Mouse (Mus musculus) heart, postnatal 0 days (tissue): Measurements from ENCODE around the gene Cfap300.

Experiments used
- CTCF ChIP-seq: IDR thresholded peaks from 2 replicates; pipeline ENCODE4 v1.5.1; 2016; ENCODE audit warnings: antibody characterized with exemption, control low read depth, low read depth
- EP300 ChIP-seq: IDR thresholded peaks from 2 replicates; pipeline ENCODE4 v1.6.1; 2016; ENCODE audit warnings: antibody characterized with exemption, low read depth

- TF ChIP-seq EP300 (no peak), CTCF (no peak)
Observed at GRCm38 (mm10) chr9:7994275-7994674, 48.3 kb downstream of the Cfap300 start.
